Mouse (Mus musculus): ENCODE results near the gene Krt71.

The Krt71 gene

GRCm38 (mm10) chr15:101688161-101688560 is 54.7 kb downstream of the Krt71 start:
- no peak for DNase-seq (ENCODE audit: low read depth, low spot score)
